Mouse (Mus musculus) neural tube, embryonic 14.5 days (tissue): ENCODE measurements around the gene Elovl6. TPM values are rescaled to one million over a fixed set of nuclear protein-coding genes. Genes with fewer than 3 reads are reported as not detected.

Experiments used
- ATAC-seq: fragments of 200-750 bp; cut with Nextera tagmentation; 2 replicates; pipeline ENCODE4 v1.8.0; 2017; ENCODE audit warnings: low read depth, mild to moderate bottlenecking, moderate TSS enrichment, moderate library complexity
- H3K27ac ChIP-seq: fragments of 300-500 bp; sonication (generic); 2 replicates; pipeline ENCODE4 v1.5.1; 2014; ENCODE audit warnings: low read depth, mild to moderate bottlenecking, control low read depth, low read length, moderate library complexity, mixed read lengths
- H3K27me3 ChIP-seq: fragments of 300-500 bp; sonication (generic); 2 replicates; pipeline ENCODE4 v1.6.1; 2014; ENCODE audit warnings: low read length; ENCODE audit not compliant: control insufficient read depth, insufficient read depth
- H3K36me3 ChIP-seq: fragments of 300-500 bp; sonication (generic); 2 replicates; pipeline ENCODE4 v1.6.1; 2014; ENCODE audit warnings: low read length, mixed read lengths; ENCODE audit not compliant: control insufficient read depth, insufficient read depth
- H3K4me1 ChIP-seq: fragments of 300-500 bp; sonication (generic); 2 replicates; pipeline ENCODE4 v1.6.1; 2014; ENCODE audit warnings: low read length; ENCODE audit not compliant: control insufficient read depth, insufficient read depth
- H3K4me2 ChIP-seq: fragments of 300-500 bp; sonication (generic); 2 replicates; pipeline ENCODE4 v1.6.1; 2014; ENCODE audit warnings: mild to moderate bottlenecking, low read depth, low read length, control low read depth
- H3K4me3 ChIP-seq: fragments of 300-500 bp; sonication (generic); 2 replicates; pipeline ENCODE4 v1.5.1; 2014; ENCODE audit warnings: low read depth, low read length, control low read depth, mixed read lengths
- H3K9ac ChIP-seq: fragments of 300-500 bp; sonication (generic); replicated peaks from 2 replicates; pipeline ENCODE4 v1.6.1; 2014; ENCODE audit warnings: low read depth, mild to moderate bottlenecking, control low read depth, low read length, mixed read lengths
- H3K9me3 ChIP-seq: fragments of 300-500 bp; sonication (generic); 2 replicates; pipeline ENCODE4 v1.6.1; 2016; ENCODE audit warnings: low read length; ENCODE audit not compliant: control insufficient read depth
- WGBS: fragments of 180-500 bp; shearing (Covaris S2); extraction: QIAGEN DNeasy Blood & Tissue Kit; methylation state at CpG from one replicate; pipeline ENCODE4 v1.1.7; 2014; 5-methylcytosine and 5-hydroxymethylcytosine counted together
- polyA plus RNA-seq: library from polyadenylated mRNA; unstranded; fragments of >200 nt; fragmentation: Nextera tagmentation; extraction: Ambion mirVana; gene quantifications from 2 replicates; pipeline ENCODE4 v1.2.1, GENCODE M21; 2014

The Elovl6 gene
- polyA plus RNA-seq, 1 experiment from 2014 or later, result 35.0 TPM

- ATAC-seq, result no peak
- H3K4me2 ChIP-seq, result no peak overlapping the region
- no peaks in the 10 kb centered on the region for H3K36me3 ChIP-seq
- no peaks in the 10 kb centered on the region for H3K4me1 ChIP-seq
- 37% methylated on average over 3 of the region's 3 CpGs for WGBS
- H3K27me3 ChIP-seq, result no peaks in the 10 kb centered on the region
- H3K4me3 ChIP-seq, result no peak overlapping the region
- H3K27ac ChIP-seq, result no peak overlapping the region
- no peaks in the 10 kb centered on the region for H3K9me3 ChIP-seq
- H3K9ac ChIP-seq, result no peak overlapping the region
Measured at GRCm38 (mm10) chr3:129645409-129645808, 113.3 kb downstream of the Elovl6 start.

DNA sequence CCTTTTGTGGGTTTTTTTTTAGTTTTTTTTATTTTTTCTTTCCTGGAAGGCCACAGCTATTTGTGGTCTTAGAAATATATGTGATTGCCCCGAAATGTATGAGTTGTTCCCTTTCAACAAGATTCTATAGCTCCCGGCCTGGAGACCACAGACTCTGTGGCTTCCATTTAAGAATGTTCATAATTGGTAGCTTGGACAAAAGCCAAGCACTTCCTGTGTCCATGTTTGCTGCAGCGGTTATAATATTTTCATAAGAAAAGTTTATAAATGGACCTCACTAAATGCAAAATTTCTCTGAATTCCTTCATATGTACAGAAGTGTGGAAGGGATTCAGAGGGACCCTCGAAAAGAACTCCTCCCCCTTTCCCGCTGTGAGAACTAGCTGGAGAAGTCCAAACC is 114.6 kb downstream of the Elovl6 start:
- no peak overlapping the region for H3K9ac ChIP-seq
- no peaks in the 10 kb centered on the region for H3K9me3 ChIP-seq
- H3K27ac ChIP-seq, result no peak overlapping the region
- H3K36me3 ChIP-seq, result no peaks in the 10 kb centered on the region
- no peaks in the 10 kb centered on the region for H3K4me1 ChIP-seq
- no peaks in the 10 kb centered on the region for H3K27me3 ChIP-seq
- 70% methylated on average over 5 of the region's 5 CpGs for WGBS
- ATAC-seq, result no peak
- no peak overlapping the region for H3K4me2 ChIP-seq
- no peak overlapping the region for H3K4me3 ChIP-seq

- ATAC-seq, result no peak
- Histone ChIP-seq H3K27me3 (no peaks in the 10 kb centered on the region), H3K36me3 (no peaks in the 10 kb centered on the region), H3K9ac (no peak overlapping the region), H3K4me3 (no peak overlapping the region), H3K4me1 (no peaks in the 10 kb centered on the region), H3K4me2 (no peak overlapping the region), H3K27ac (no peak overlapping the region), H3K9me3 (no peaks in the 10 kb centered on the region)
- WGBS, result 76% methylated on average over 10 of the region's 10 CpGs
Measured at GRCm38 (mm10) chr3:129647312-129647711, 115.2 kb downstream of the Elovl6 start.

GRCm38 (mm10) chr3:129648598-129648997 is 116.4 kb downstream of the Elovl6 start:
- 87% methylated on average over 5 of the region's 5 CpGs for WGBS
- no peaks in the 10 kb centered on the region for H3K27me3 ChIP-seq
- no peak overlapping the region for H3K9ac ChIP-seq
- H3K27ac ChIP-seq, result no peak overlapping the region
- H3K4me2 ChIP-seq, result no peak overlapping the region
- no peaks in the 10 kb centered on the region for H3K36me3 ChIP-seq
- no peak overlapping the region for H3K4me3 ChIP-seq
- no peaks in the 10 kb centered on the region for H3K9me3 ChIP-seq
- no peaks in the 10 kb centered on the region for H3K4me1 ChIP-seq
- ATAC-seq, result no peak

- Histone ChIP-seq H3K4me3 (no peak overlapping the region), H3K4me1 (no peaks in the 10 kb centered on the region), H3K9ac (no peak overlapping the region), H3K27me3 (no peaks in the 10 kb centered on the region), H3K9me3 (no peaks in the 10 kb centered on the region), H3K4me2 (no peak overlapping the region), H3K27ac (no peak overlapping the region), H3K36me3 (no peaks in the 10 kb centered on the region)
- 67% methylated on average over 8 of the region's 8 CpGs for WGBS
- ATAC-seq, result peak; percentile 32; the same call in 1 of the 2 replicates
Measured at GRCm38 (mm10) chr3:129649586-129650292, 117.6 kb downstream of the Elovl6 start.

- no peak overlapping the region for H3K4me3 ChIP-seq
- no peak overlapping the region for H3K9ac ChIP-seq
- H3K9me3 ChIP-seq, result no peaks in the 10 kb centered on the region
- ATAC-seq, result peak; percentile 50
- H3K27ac ChIP-seq, result no peak overlapping the region
- no peaks in the 10 kb centered on the region for H3K36me3 ChIP-seq
- H3K4me2 ChIP-seq, result no peak overlapping the region
- no peaks in the 10 kb centered on the region for H3K4me1 ChIP-seq
- no peaks in the 10 kb centered on the region for H3K27me3 ChIP-seq
Measured at GRCm38 (mm10) chr3:129650293-129650612, 118.1 kb downstream of the Elovl6 start.

- Histone ChIP-seq H3K27ac (no peak overlapping the region), H3K4me1 (no peaks in the 10 kb centered on the region), H3K4me3 (no peak overlapping the region), H3K9ac (no peak overlapping the region), H3K4me2 (no peak overlapping the region), H3K36me3 (no peaks in the 10 kb centered on the region), H3K27me3 (no peaks in the 10 kb centered on the region), H3K9me3 (no peaks in the 10 kb centered on the region)
- ATAC-seq, result no peak
- WGBS, result 13% methylated on average over 1 of the region's 1 CpGs
Measured at GRCm38 (mm10) chr3:129650931-129651330, 118.8 kb downstream of the Elovl6 start.

- 91% methylated on average over 8 of the region's 8 CpGs for WGBS
Measured at GRCm38 (mm10) chr3:129651765-129652164, 119.6 kb downstream of the Elovl6 start.

GRCm38 (mm10) chr3:129652476-129652875 is 120.3 kb downstream of the Elovl6 start:
- H3K36me3 ChIP-seq, result no peaks in the 10 kb centered on the region
- no peak overlapping the region for H3K4me3 ChIP-seq
- H3K9ac ChIP-seq, result no peak overlapping the region
- H3K9me3 ChIP-seq, result no peaks in the 10 kb centered on the region
- H3K4me1 ChIP-seq, result no peaks in the 10 kb centered on the region
- H3K27ac ChIP-seq, result no peak overlapping the region
- no peak overlapping the region for H3K4me2 ChIP-seq
- no peak for ATAC-seq
- no peaks in the 10 kb centered on the region for H3K27me3 ChIP-seq
- WGBS, result 83% methylated on average over 4 of the region's 4 CpGs

More at GRCm38 (mm10) chr3:129651765-129652164, 119.6 kb downstream of the Elovl6 start:
- Histone ChIP-seq H3K4me3 (no peak overlapping the region), H3K9me3 (no peaks in the 10 kb centered on the region), H3K9ac (no peak overlapping the region), H3K36me3 (no peaks in the 10 kb centered on the region), H3K27me3 (no peaks in the 10 kb centered on the region), H3K4me2 (no peak overlapping the region), H3K27ac (no peak overlapping the region), H3K4me1 (no peaks in the 10 kb centered on the region)
- no peak for ATAC-seq
